Mouse (Mus musculus) stomach, postnatal 0 days (tissue): Measurements from ENCODE around the gene Psme2b. TPM values are rescaled to one million over a fixed set of nuclear protein-coding genes. Genes with fewer than 3 reads are reported as not detected.

Experiments used
- ATAC-seq: fragments of 200-750 bp; cut with Nextera tagmentation; 2 replicates; pipeline ENCODE4 v1.8.0; 2017; ENCODE audit not compliant: low FRiP score, low TSS enrichment
- DNase-seq: peaks from one replicate; pipeline ENCODE4 v3.0.0-alpha.2; 2016; ENCODE audit warnings: low spot score
- H3K27ac ChIP-seq: fragments of 300-500 bp; sonication (generic); replicated peaks from 2 replicates; pipeline ENCODE4 v1.5.1; 2014; ENCODE audit warnings: mild to moderate bottlenecking, control low read depth
- H3K27me3 ChIP-seq: fragments of 300-500 bp; sonication (generic); 2 replicates; pipeline ENCODE4 v1.6.1; 2014; ENCODE audit warnings: low read length; ENCODE audit not compliant: control insufficient read depth, insufficient read depth
- H3K36me3 ChIP-seq: fragments of 300-500 bp; sonication (generic); 2 replicates; pipeline ENCODE4 v1.6.1; 2014; ENCODE audit warnings: low read length, mixed read lengths; ENCODE audit not compliant: control insufficient read depth, insufficient read depth
- H3K4me1 ChIP-seq: fragments of 300-500 bp; sonication (generic); replicated peaks from 2 replicates; pipeline ENCODE4 v1.6.1; 2014; ENCODE audit warnings: antibody characterized with exemption; ENCODE audit not compliant: control insufficient read depth, insufficient read depth
- H3K4me2 ChIP-seq: fragments of 300-500 bp; sonication (generic); replicated peaks from 2 replicates; pipeline ENCODE4 v1.6.1; 2014; ENCODE audit warnings: low read depth, mild to moderate bottlenecking, control low read depth, moderate library complexity
- H3K4me3 ChIP-seq: fragments of 300-500 bp; sonication (generic); 2 replicates; pipeline ENCODE4 v1.5.1; 2014; ENCODE audit warnings: low read depth, low read length, control low read depth
- H3K9ac ChIP-seq: fragments of 300-500 bp; sonication (generic); 2 replicates; pipeline ENCODE4 v1.6.1; 2014; ENCODE audit warnings: mild to moderate bottlenecking, low read length, control low read depth, mixed read lengths
- H3K9me3 ChIP-seq: fragments of 300-500 bp; sonication (generic); 2 replicates; pipeline ENCODE4 v1.6.1; 2016; ENCODE audit warnings: low read length; ENCODE audit not compliant: control insufficient read depth
- CTCF ChIP-seq: IDR thresholded peaks from 2 replicates; pipeline ENCODE4 v1.5.1; 2016; ENCODE audit warnings: antibody characterized with exemption, low read depth, mild to moderate bottlenecking, moderate library complexity
- EP300 ChIP-seq: optimal IDR thresholded peaks from 2 replicates; pipeline ENCODE3; 2016; ENCODE audit warnings: antibody characterized with exemption
- WGBS: fragments of 180-500 bp; shearing (Covaris S2); extraction: QIAGEN DNeasy Blood & Tissue Kit; methylation state at CpG from one replicate; pipeline ENCODE4 v1.1.7; 2014; 5-methylcytosine and 5-hydroxymethylcytosine counted together
- polyA plus RNA-seq: library from polyadenylated mRNA; unstranded; fragments of >200 nt; fragmentation: Nextera tagmentation; extraction: Ambion mirVana; gene quantifications from 2 replicates; pipeline ENCODE4 v1.2.1, GENCODE M21; 2015

Psme2b gene
- polyA plus RNA-seq, 1 experiment from 2014 or later: 4.3 TPM

GRCm38 (mm10) chr11:48898812-48899431 is 47.1 kb downstream of the Psme2b start:
- DNase-seq: no peak
- Histone ChIP-seq H3K9ac (no peak overlapping the region), H3K27me3 (no peaks in the 10 kb centered on the region), H3K4me3 (no peak overlapping the region), H3K9me3 (no peaks in the 10 kb centered on the region), H3K27ac (no peak overlapping the region), H3K36me3 (no peaks in the 10 kb centered on the region), H3K4me2 (no peak overlapping the region), H3K4me1 (no peaks in the 10 kb centered on the region)
- ATAC-seq: no peak
- WGBS: 55% methylated on average over 2 of the region's 2 CpGs
- TF ChIP-seq EP300: no peak
- TF ChIP-seq CTCF: no peak

Other genes starting within 250 kb of the Psme2b start
- 524 and 529 TPM in 2 replicates for gene Rack1, start 145.9 kb downstream of the Psme2b start, polyA plus RNA-seq
- 3.6 and 4.0 TPM in 2 replicates for gene Trim41, start 128.8 kb downstream of the Psme2b start, polyA plus RNA-seq
- gene Trim7, start 120.0 kb downstream of the Psme2b start, polyA plus RNA-seq: 3.0 and 3.4 TPM in 2 replicates
- 5.0 and 7.3 TPM in 2 replicates for gene Gm12184, start 119.5 kb downstream of the Psme2b start, polyA plus RNA-seq
- gene Irgm1, start 74.5 kb downstream of the Psme2b start, polyA plus RNA-seq: 12.8 and 14.4 TPM in 2 replicates
- gene Gm5431, start 44.0 kb downstream of the Psme2b start, polyA plus RNA-seq: 0.22 and 0.33 TPM in 2 replicates
- 0.15 and 0.16 TPM in 2 replicates for gene Olfr56, start 32.7 kb upstream of the Psme2b start, polyA plus RNA-seq
- gene 9930111J21Rik1, start 33.2 kb upstream of the Psme2b start, polyA plus RNA-seq: 0.34 and 0.48 TPM in 2 replicates
- 0.01 TPM in 1 of 2 replicates, not detected in the other for gene Gm12185, start 46.0 kb upstream of the Psme2b start, polyA plus RNA-seq
- gene Tgtp1, start 48.0 kb upstream of the Psme2b start, polyA plus RNA-seq: 3.0 and 3.6 TPM in 2 replicates
- gene 9930111J21Rik2, start 105.1 kb upstream of the Psme2b start, polyA plus RNA-seq: 0.40 and 0.46 TPM in 2 replicates
- gene Tgtp2, start 118.0 kb upstream of the Psme2b start, polyA plus RNA-seq: 0.69 and 1.2 TPM in 2 replicates
- gene Ifi47, start 130.4 kb upstream of the Psme2b start, polyA plus RNA-seq: 10.1 and 12.7 TPM in 2 replicates
- gene Olfr1396, start 168.7 kb upstream of the Psme2b start, polyA plus RNA-seq: 0.11 TPM in 1 of 2 replicates, not detected in the other
- gene Olfr1395, start 196.1 kb upstream of the Psme2b start, polyA plus RNA-seq: not detected in 2 replicates
- gene Olfr1394, start 208.2 kb upstream of the Psme2b start, polyA plus RNA-seq: not detected in 2 replicates
- 0.31 and 0.44 TPM in 2 replicates for gene Btnl9, start 241.0 kb upstream of the Psme2b start, polyA plus RNA-seq